Mouse (Mus musculus) spleen, adult 18-20 months (tissue): Measurements from ENCODE around the gene Shq1.

Source experiments
- DNase-seq, 2 experiments: peaks; one replicate each; pipeline ENCODE4 v3.0.0; 2022; ENCODE audit warnings: mixed read lengths in 2 of 2

The Shq1 gene

DNA sequence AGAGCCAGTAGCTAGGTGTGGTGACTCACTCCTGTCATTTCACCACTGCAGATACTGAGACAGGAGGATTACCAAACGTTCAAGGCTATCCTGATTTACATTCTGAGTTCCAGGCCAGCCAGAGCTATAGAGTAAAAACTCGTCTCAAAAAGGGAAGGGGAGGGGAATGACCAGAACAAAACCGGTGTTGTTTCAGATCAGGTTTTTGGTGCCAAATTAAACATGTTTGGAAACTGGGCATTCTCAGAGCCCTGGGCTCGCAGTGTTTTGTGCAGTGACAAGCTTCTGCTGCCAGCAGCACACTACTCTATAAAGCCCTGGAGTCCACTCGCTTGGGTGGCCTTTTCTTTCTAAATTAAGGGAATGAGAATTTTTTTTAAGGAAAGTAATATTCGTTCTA is 8.7 kb downstream of the Shq1 start:
- no peak for DNase-seq

DNA sequence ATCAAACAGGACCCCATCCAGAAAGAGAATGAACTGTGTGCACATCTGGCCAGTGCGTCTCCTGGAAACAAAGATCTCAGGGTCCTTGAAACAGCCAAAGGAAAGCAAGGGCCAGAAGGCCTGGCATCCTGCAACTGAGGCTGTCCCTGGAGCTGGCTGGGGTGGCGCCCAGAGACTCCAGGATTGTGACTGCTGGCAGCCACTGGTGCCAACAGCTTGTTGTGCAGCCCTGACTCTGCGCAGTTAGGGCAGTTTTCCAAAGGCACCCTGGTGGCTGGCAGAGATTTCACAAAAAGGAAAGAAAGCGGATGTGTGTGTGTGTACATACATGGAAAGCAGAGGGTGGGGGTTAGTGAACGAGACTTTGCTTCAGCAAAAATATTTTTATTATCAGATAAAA is 10.6 kb downstream of the Shq1 start:
- DNase-seq = no peak

DNA sequence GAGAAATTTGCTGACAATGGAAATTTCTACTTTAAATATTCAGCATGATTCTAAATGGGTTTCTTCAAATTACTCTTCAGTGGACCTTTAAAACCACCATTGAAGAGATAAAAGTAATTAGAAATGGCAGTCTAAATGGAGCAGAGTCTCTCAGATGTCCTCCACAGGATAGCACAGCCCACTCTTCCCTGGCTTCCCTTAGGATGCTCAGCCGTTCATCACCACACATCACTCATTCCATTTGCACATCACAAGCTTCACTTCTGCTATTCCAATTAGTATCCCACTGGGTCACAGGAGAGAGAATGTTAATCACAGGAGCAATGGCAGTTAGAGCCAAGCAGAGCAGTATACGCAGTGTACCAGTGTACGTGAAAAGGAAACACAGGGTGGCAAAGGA is 18.4 kb downstream of the Shq1 start:
- no peak for DNase-seq

DNA sequence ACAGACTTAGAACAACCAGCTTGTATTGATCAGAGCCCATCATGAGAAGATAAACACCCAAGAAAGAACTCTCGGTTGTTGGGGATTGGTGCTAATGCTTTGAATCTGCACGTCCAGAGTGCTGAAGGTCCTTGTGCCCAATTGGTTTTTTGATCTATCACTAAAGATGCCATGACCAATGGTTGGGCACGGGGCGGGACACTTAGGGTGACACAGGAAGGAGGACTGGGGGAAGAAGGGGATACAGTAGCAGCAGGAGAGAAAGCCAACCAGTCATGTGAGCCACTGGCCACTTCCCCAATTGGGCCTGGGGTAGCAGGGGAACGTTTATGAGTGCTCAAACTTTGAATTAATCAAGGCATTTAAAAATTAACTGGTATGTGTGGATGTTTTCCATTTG is 23.8 kb downstream of the Shq1 start:
- DNase-seq = no peak

DNA sequence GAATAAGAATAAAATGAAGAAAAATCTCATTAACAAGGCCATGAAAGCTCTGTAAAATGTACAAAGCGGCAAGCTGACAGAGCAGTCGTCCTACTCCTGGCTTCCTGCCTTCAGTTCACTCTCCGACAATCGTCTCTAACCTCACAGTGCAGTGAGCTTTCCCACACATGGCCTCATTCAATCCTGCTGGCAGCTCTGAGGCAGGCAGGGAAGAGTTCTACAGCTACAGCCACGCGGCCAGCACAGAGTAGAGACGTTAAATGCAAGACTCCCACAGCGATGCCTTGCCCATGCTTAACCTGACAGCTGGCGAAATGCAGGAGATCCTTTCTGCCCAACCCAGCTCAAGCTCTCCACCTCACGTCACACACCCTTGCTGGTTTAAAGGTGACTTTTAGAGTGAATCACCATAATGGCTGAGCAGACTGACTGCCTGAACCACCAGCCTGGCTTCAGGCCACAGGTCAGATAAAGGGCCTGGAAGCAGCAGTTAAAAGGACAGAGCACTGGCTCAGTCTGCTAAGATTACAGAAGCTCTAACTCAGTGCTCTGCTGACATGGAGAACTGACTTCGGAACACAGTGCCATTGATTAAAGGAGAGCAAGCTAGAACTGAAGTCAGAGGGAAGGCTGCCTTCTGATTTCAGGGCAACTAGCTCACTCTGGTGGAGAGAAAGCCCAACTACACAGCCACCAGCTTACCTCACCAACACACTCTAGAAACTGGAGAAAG is 25.3 kb downstream of the Shq1 start:
- no peak for DNase-seq

DNA sequence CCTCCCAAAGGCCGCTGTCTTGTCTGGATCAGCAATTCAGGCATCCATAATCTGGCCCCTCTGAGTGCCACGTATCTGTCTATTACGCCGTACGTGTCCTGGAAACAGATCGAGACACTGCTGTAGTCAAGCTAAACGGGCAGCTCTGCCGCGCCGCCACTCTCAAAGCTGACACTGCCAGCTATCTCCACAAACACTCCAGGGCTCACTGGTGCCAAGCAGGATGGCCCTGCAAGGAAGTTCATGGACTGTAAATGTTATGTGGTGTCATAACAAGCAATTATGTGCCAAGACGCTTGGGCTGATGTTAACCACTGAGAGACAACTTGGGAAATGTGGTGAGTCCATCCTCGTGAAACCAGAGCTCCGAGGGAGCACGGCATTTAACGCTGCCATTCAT is 26.3 kb downstream of the Shq1 start:
- DNase-seq = no peak

DNA sequence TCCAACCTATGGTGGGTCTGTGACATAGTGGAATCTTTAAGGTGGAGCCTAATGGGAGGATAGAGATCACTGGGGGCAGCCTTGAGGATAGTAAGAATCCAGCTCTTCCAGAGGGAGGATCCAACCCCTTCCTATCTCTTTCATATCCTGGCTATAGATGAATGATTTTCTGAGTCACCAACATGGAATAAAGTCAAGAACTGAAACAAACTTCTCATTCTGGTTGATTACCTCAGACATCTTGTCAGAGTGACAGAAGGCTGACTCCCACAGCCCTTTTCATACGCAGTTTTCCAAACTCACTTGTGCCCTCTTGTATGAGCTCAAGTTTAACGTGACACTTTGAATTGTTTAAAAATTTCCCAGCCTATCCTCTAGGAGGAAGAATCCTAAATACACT is 28.2 kb downstream of the Shq1 start:
- DNase-seq = no peak

DNA sequence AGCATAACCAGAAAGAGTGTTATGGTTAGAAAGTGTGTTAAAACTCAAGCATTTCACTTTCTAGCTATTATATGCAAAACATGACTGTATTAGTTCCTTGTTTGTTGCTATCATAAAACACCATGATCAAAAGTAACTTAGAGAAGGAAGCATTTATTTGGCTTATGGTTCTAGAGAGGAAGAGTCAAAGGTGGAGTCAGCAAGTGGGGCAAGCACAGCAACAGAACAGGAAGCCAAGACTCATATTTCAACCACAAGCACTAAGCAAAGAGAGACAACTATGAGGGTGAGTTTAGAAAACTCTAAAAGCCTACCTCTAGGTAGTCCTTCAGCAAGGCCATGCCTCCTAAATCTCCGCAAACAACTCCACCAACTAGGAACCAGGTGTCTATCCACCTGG is 30.4 kb downstream of the Shq1 start:
- no peak for DNase-seq

DNA sequence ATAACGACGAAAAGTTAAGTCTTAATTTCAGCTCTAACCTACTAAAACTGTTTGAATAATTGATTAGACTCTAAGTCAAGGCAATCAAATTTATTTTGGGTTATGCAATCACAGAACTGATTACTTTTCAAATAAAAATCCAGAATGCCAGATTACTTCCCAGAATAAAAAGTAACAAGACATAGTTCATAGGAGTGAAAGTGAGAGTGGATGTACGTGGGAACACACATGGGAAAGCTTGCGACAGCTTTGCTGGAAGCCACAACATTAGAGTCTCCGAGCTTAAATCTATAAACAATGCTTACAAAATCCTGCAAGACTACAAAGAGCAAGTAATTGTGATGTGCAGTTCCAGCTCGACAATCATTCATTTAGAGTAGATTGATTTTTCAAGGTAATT is 41.9 kb downstream of the Shq1 start:
- DNase-seq = no peak

DNA sequence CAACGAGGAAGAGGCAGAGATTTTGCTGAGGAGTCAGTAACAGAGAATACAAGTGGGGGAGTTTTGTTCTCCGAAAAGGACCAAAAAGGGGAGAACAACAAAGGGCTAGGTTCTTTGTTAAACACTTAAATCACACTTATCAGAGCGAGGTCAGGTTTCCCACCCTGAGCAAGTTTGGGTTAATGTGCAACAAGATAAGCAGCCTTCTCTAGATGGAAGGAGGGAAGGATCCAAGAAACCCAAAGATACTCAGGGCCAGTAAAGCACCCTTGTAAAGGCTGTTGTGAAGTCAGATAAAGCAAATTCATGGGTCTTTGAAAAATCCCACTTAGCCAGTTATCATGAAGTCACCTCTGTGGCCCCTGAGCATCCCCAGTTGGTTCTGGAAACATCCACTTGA is 42.7 kb downstream of the Shq1 start:
- no peak for DNase-seq

DNA sequence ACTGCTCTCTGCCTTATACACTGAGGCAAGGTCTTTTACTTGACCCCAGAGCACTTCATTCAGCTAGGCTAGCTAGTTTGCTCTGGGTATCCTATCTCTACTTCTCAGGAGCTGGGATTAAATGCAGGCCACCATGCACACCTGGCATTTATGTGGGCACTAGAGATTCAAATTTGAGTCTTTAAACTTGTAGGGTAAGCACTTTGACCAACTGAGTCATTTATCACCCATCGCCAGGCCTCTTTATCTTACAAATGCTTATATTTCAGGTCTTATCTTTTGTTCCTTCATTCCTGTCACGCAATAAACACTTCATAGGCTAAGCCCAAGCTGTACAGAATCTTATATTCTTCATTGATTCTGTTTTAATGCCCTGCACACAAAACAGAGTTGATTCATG is 47.0 kb downstream of the Shq1 start:
- DNase-seq = no peak

DNA sequence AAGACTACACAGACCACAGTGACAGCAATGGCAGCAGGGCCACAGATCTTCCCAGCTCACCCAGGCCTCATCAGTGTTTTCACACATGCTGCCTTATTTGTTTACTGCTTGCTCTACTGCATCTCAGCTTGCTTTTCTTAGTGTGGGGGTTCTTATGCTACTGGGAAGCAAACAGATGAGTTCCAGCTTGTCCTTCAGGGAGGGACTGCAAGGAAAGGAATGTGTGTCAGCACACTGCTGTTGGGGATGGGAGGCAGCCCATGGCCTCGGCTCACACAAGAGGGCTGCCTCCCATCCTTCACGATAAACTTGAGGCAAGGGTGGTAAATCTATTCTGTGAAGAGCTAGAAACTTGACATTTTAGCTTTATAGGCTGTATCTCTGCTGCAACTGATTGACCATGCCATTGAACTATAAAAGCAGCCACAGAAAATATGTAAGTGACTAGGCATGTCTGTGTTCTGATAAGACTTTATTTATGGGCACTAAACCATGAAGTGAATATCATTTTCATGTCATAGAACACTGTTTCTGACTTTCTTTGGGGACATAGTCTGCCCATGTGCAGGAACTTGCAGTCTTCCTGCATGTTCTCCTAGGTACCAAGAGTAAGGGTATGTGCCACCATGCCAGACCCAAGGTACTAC is 48.0 kb downstream of the Shq1 start:
- no peak for DNase-seq

DNA sequence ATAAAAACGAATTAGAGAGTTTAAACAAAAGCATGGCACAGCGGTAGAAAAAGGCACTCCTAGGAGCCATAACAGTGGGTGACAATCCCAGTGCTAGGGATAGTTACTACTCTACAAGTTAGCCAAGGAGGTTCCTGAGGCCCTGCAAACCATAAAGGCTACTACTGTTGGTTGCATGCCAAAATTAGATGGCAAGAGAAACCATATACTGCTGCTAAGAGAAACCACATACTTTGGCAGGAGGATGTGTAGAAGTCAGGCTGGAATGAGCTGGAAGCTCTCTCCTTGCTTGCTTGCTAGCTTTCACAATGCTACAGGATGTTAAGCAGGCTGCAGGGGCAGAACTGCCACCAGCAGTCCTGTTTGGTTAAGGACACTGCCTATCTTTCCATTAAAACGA is 50.5 kb downstream of the Shq1 start:
- no peak for DNase-seq

DNA sequence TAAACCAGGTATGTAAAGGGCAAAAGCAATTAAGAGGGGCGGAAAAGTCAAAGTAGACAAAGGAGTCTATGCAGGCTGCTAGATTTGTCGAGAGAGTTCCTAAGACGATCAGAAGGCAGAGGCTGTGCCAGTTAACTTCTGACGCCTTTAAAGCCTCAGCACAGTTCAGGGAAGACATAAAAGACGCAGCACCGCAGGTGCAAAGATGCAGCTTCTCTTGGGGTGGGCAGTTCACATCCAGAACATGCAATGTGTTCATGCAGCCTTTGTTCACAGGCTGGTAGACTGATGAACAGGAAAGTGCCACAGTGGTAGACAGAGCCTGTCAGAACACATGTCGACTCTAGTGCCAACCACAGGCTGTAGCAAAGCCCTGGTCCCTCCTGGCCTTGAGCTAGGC is 51.6 kb downstream of the Shq1 start:
- DNase-seq = no peak

DNA sequence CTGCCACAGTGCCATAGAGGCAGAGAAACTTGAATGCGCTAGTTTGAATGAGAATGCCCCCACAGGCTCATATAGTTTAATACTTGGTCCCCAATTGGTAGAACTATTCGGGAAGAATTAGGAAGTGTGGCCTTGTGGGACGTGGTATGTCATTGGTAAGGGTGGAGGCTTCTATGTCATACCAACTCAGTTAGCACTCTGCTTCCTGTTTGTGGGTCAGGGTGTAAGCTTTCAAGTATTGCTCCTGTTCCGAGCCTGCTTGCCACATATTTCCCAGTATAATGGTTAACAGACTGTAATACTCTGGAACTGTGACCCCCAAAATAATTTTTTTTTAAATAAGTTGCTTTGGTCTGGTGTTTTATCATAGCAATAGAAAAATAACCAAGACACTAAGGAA is 54.8 kb downstream of the Shq1 start:
- no peak for DNase-seq

DNA sequence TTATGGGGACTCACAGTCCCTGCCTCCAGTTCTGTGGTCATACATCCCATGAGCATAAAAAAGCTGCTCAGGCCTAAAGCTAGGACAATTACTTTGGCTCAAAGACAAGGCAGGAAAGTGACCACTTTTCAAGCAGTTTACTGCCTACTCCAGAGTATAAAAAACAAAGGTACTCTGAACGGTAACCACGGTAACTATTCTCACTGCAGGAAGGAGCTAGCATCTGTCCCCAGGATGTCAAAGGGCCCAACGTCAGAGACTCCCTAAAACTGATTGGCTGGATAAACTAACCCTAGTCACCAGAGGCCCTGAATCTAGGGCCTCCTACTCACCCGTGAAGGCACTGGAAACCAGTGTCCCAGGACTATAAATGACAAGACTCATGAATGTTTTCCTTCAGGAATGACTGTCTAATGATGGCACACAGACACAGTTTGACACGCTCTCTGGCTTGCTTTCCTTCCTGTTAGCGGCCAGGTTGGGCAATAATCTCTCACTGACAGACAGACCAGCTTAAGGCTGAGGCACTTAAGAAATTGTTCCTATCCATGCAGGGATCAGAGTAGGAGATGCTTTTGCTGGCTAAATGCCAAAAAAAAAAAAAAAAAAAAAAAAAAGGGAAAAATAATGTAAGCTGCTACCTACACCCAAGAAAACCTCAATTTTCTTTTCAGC is 57.2 kb downstream of the Shq1 start:
- DNase-seq = no peak

DNA sequence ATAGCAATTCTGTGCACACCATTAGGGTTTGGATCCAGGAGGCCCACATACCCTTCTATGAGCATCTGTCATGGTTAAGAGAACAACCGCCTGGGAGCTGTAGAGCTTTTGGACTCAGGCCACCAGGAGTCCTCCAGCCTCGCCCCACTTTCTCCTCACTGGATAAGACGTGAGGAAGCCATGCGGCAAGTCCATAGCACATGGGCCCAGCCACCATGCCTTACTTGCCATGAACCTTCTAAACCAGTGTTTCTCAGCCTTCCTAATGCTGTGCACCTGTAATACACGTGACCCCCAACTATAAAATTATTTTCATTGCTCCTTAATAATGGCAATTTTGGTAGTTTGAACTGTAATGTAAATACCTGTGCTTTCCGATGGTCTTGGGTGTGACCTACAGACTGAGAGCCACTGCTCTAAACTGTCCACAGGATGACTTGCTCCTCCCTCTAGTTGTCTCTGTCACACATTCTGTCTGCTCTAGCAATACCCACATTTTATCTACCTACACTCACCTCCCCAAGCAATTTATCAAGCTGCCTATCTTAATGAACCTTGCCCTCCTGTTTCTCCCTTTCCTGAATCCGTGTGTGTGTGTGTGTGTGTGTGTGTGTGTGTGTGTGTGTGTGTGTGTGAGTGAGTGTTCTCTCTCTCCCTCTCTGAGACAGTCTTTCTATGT is 59.9 kb downstream of the Shq1 start:
- DNase-seq = no peak

DNA sequence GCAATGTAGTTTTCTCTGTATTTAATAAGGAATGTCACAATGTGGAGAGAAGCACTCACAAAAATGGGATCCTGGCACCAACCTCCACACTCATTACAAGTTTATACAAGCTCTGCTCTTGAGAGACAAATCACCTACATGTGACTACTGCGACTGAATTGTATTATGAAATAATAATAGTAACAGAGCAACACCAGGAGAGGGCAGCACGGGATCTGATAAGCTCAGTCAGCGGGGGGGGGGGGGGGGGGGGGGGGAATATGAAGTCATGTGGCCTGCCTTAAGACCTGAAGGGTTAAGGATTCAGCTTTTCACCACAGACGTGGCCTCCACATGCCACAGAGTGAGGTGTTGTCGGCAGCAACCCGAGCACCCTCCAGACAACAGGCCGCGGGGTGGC is 60.8 kb downstream of the Shq1 start:
- no peak for DNase-seq

DNA sequence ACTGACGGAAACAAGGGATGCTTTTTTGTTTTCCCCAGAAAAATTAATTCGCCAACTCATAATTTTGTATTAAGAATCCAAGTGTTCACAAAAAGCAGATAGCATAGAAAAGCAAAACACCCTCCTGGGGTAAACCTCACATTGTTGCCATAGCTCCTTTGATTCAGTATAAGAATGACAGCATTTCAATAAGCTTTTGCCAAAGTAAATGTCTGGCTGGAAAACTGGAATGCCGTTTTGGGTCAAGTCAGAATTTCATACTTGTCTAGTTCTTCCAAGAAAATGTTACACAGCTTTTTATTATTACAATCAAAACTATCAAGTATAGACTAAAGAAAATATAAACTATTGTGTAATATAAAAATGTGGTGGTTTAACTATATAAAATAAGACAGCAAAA is 61.7 kb downstream of the Shq1 start:
- no peak for DNase-seq

DNA sequence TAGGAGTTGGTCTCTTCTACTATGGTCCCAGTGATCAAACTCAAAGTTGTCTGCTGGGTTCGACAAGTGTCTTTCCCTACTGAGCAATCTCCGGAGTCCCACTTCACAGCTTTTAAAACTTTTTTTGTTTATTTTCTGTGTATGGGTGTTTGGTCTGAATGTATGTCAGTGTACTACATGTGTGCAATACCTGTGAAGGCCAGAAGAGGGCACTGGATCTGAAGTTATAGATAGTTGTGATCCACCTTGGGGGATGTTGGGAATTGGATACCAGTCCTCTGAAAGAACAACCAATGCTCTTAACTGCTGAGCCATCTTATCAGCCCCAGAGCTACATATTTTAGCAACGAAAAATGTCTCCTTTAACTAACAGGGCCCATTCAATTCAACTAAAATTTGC is 62.5 kb downstream of the Shq1 start:
- peak in 1 of 2 experiments; percentile 31 for DNase-seq

DNA sequence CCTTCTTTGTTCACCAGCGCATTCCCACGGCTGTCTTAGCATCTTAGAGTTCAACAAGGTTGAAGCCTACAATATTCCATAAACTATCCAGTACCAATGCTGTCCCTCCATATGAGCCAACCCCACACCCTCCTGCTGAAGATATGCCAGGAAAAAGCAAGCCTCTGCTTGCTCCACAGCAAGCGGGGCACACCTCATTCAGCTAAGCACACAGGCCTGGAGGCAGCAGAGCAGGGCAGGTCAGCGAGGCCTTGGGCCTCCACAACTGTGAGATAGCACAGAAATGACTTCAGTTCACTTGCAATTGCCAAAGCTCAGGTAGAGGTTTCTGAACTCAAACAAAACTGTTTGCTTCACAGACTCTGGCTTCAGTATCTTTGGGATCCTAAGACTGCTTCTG is 64.2 kb downstream of the Shq1 start:
- DNase-seq = no peak

DNA sequence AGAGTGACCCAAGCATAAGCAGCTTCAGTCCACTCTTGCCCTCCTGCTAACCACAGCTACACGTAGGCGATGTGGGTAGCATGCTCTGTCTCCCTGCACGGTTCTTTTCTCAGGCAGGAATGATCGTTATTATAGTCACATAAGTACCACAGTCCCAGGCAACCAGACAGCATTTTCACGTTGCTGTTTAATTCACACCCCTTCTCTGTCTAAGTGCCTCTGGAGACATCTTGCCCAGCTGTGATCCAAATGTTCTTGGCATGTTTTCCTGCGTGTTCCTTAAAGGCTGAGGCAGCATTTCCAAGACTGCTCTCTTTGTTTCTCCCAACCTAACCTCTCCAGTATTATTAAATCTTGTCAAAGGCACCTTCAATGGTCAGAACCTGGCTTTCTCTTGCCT is 67.3 kb downstream of the Shq1 start:
- DNase-seq = no peak

DNA sequence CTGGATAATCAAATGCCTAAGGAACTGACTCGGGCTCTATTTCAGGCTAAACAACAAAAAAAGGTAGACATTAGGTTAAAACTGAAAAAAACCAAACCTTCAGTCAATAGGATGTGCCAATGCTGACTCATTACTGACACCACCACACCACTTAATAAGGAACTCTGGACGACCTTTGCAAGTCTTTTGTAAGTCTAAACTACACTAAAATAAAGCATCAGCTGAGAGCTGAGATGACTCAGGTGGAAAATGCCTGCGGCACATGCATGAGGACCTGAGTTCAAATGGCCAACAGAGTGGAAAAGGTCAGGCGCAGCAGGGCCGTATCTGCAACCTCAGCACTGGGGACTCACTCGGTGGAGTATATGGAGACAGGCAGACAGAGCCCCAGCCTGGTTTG is 69.3 kb downstream of the Shq1 start:
- no peak for DNase-seq

DNA sequence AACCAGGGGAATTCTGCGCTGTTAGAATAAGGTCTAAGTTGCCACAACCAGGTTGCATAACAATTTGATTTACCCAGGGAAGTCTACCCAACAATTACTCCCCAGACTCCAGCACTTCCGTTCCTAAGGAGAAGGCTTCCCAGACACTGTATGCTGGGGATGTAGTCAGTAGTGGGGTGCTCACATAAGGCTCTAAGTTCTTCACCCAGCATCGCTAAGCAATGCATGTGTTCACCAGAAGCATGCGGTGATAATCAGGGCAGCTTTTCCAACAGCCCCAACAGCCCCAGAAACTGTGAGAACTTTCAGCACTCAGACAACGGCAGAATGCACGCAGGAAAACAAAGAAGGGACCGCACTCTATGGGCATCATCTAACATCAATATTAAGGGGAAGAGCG is 77.1 kb downstream of the Shq1 start:
- no peak for DNase-seq
